In the genomic region with DNA sequence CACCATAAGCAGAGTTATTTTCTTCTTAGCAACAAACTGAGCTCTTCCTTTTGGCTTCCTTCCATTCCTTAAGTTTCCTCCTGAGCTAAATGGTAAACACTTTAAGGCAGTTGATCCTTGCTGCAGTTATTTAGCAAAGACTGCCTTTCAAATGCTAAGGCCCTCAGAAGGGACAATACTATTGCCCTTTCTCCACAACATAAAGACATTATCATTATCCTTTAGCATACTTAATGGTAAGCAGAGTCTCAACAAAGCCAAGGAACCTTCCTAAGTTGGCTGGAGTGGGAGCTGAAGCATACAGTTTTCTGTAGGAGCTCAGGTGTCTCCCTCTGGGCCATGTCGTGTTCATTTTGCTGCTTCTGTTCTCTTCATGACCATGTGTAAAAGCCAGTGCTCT, we compare ENCODE assay signal across 35 mouse cellular contexts. TPM values are rescaled to one million over a fixed set of nuclear protein-coding genes. Genes with fewer than 3 reads are reported as not detected.
"Had no signal": no experiment of that assay in that cellular context is flagged by ENCODE, and none has a peak within 500 bp of the region (broad histone marks: within the 10 kb centered on the region; RNA-seq: fewer than 3 reads in every experiment).

No protein-coding gene starts in this region.

- H3K4me3 ChIP-seq: gastrocnemius, adult 2 months; heart, embryonic 10.5 days; heart, embryonic 12.5 days; hindbrain, embryonic 10.5 days; hindbrain, embryonic 12.5 days; intestine, embryonic 15.5 days; layer of hippocampus, adult 2 months; limb, embryonic 13.5 days; limb, embryonic 15.5 days; liver, embryonic 12.5 days had no signal

- H3K9me3 ChIP-seq: heart, embryonic 10.5 days; heart, embryonic 12.5 days; hindbrain, embryonic 10.5 days; hindbrain, embryonic 12.5 days; intestine, embryonic 15.5 days; limb, embryonic 13.5 days; limb, embryonic 15.5 days; liver, embryonic 12.5 days had no signal

- ATAC-seq: hindbrain, embryonic 16.5 days; inflammation-experienced regulatory T-cells, adult 6 months; intestine, embryonic 15.5 days; intestine, postnatal 0 days; liver, embryonic 12.5 days had no signal

- H3K27ac ChIP-seq: gastrocnemius, adult 2 months; heart, embryonic 10.5 days; hindbrain, embryonic 10.5 days; hindbrain, embryonic 12.5 days; hindbrain, embryonic 14.5 days; intestine, embryonic 15.5 days; layer of hippocampus, adult 2 months; limb, embryonic 13.5 days; limb, embryonic 15.5 days; liver, embryonic 12.5 days; liver, embryonic 14.5 days had no signal

- DNase-seq: gastrocnemius, adult 2 months; gastrocnemius, postnatal 10 days; gastrocnemius, postnatal 25 days; heart, postnatal 10 days; heart, postnatal 4 days; layer of hippocampus, postnatal 36 days; left cerebral cortex, postnatal 4 days had no signal

- H3K9ac ChIP-seq: heart, embryonic 12.5 days; hindbrain, embryonic 12.5 days; hindbrain, embryonic 14.5 days; intestine, embryonic 15.5 days; limb, embryonic 13.5 days; limb, embryonic 15.5 days; liver, embryonic 12.5 days; liver, embryonic 14.5 days had no signal

- H3K27me3 ChIP-seq: heart, embryonic 12.5 days; hindbrain, embryonic 12.5 days; intestine, embryonic 15.5 days; limb, embryonic 13.5 days; limb, embryonic 15.5 days; liver, embryonic 12.5 days had no signal

- H3K4me2 ChIP-seq: heart, embryonic 12.5 days; hindbrain, embryonic 12.5 days; hindbrain, embryonic 14.5 days; intestine, embryonic 15.5 days; limb, embryonic 13.5 days; limb, embryonic 15.5 days; liver, embryonic 12.5 days had no signal

- H3K4me1 ChIP-seq: heart, embryonic 10.5 days; heart, embryonic 12.5 days; hindbrain, embryonic 10.5 days; hindbrain, embryonic 12.5 days; intestine, embryonic 15.5 days; limb, embryonic 13.5 days; limb, embryonic 15.5 days; liver, embryonic 12.5 days had no signal

- H3K36me3 ChIP-seq: heart, embryonic 10.5 days; heart, embryonic 12.5 days; hindbrain, embryonic 10.5 days; hindbrain, embryonic 12.5 days; intestine, embryonic 15.5 days; limb, embryonic 13.5 days; limb, embryonic 15.5 days; liver, embryonic 12.5 days had no signal

RNA-seq across cellular contexts. Expression of gene Acsm1, which starts 11.5 kb away (rescaled TPM):
- total RNA-seq: gastrocnemius, postnatal 10 days; gastrocnemius, postnatal 25 days; granulocyte monocyte progenitor cell, adult 5-6 weeks; heart, adult 8-10 months; heart, postnatal 10 days; heart, postnatal 25 days; heart, postnatal 4 days; layer of hippocampus, adult 2 months; layer of hippocampus, postnatal 14 days; layer of hippocampus, postnatal 36 days; left cerebral cortex, adult 18-20 months; left cerebral cortex, adult 8-10 months; left cerebral cortex, postnatal 10 days; left cerebral cortex, postnatal 25 days; left cerebral cortex, postnatal 4 days had no signal
- polyA plus RNA-seq: frontal cortex, adult 2 months; heart, embryonic 10.5 days; heart, embryonic 12.5 days; heart, embryonic 14.5 days; hindbrain, embryonic 10.5 days; hindbrain, embryonic 12.5 days; hindbrain, embryonic 14.5 days; hindbrain, embryonic 16.5 days; inflammation-experienced regulatory T-cells, adult 6 months; intestine, postnatal 0 days; limb, embryonic 11.5 days; limb, embryonic 13.5 days; limb, embryonic 15.5 days had no signal

RNA-seq across cellular contexts. Expression of gene Acsm2, which starts 41.2 kb away (rescaled TPM):
- total RNA-seq: gastrocnemius, adult 2 months; gastrocnemius, postnatal 10 days; gastrocnemius, postnatal 25 days; gastrocnemius, postnatal 4 days; granulocyte monocyte progenitor cell, adult 5-6 weeks; heart, adult 8-10 months; heart, postnatal 10 days; heart, postnatal 25 days; heart, postnatal 4 days; layer of hippocampus, adult 2 months; layer of hippocampus, postnatal 14 days; layer of hippocampus, postnatal 36 days; left cerebral cortex, adult 18-20 months; left cerebral cortex, adult 8-10 months; left cerebral cortex, postnatal 10 days; left cerebral cortex, postnatal 25 days; left cerebral cortex, postnatal 4 days had no signal
- polyA plus RNA-seq: frontal cortex, adult 2 months; heart, embryonic 10.5 days; heart, embryonic 12.5 days; heart, embryonic 14.5 days; heart, embryonic 16.5 days; hindbrain, embryonic 10.5 days; hindbrain, embryonic 12.5 days; hindbrain, embryonic 14.5 days; hindbrain, embryonic 16.5 days; inflammation-experienced regulatory T-cells, adult 6 months; intestine, embryonic 15.5 days; intestine, postnatal 0 days; limb, embryonic 11.5 days; limb, embryonic 13.5 days; limb, embryonic 15.5 days; liver, embryonic 12.5 days; liver, embryonic 14.5 days; liver, embryonic 16.5 days had no signal
